Mouse (Mus musculus): ENCODE measurements around the gene Lrig2.

Gene Lrig2

DNA sequence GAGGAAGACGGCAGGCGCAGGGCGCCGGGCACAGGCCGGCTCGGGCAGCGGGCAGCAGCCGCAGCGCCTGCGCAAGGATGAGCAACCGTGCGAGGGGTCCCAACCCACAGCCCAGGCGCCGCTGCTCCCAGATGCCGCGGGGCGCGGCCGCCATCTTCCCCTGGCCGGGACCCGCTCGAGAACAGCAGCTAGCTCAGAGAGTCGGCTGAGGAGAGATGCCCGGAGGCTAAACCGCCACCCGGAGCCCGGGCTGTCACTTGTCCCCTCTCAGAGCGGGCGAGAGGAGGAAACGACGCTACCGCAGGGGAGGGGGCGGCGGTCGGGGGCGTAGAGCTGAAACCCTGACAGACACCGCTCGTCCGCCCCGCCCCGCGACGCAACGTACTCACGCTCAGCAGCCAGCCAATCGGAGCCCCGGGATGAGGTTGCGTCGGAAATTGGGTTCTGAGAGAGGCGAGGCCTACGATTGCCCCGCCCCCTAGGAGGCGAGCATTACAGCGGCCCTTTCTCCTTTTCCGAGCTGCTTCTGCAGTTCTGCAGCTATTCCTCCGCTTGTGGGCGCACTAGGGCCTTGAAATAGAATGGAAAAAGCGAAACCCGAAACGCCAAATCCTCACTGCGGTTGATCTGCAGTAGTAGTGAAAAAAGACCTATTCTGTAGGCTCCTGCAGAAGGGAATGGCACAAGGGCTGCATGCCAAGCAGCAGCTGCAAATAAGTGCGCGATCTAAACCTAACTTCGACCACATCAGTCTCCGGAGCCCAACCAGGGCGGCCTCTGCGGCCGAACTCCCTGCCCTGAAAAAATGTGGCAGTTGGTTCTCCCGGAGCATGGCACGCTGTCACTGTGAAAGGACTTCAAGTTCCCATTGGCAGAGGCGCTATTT lies at the start of gene Lrig2:
Gene Lrig2 (minus strand): TSS at position 381 of the 886 bp plus-strand sequence.
- peak; percentile 99 for DNase-seq

DNA sequence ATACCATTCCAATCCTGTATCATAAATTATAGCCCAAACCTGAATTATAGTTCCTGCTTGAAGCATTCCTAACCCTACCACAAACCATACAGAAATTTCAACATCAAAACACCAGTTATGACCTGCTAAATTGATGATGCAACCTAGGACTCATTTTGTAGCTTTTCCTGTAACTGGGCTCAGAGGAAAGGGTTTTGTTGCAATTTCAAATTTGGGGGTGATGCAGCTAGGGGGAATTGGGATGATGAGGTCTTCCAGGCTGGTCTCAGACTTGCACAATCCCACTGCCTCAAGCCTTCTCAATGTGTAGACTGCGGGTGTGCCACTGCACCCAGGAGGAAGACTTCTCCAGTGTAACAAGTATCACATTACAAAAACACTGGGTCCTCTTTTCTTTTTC lies 44.9 kb upstream of the Lrig2 start:
- DNase-seq = no peak

DNA sequence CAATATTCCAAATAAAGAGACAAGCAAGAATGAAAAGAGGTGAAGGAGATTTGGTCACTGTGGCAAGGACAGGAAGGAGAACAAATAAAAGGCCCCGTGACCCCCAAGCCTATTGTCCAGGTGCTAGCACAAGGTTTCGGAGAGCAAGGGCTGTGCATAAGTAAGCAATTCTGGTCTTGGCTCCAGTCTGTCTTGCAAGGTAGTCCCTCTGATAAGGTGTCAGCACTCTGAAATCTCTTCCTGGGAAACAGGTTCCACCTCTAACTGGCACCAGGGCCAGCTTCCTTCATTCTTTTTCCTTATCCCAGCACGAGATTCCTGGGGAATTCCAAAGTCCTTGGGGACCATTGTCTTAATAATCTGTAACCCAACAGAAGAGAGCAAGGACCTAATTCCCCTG lies 38.9 kb upstream of the Lrig2 start:
- DNase-seq = no peak

DNA sequence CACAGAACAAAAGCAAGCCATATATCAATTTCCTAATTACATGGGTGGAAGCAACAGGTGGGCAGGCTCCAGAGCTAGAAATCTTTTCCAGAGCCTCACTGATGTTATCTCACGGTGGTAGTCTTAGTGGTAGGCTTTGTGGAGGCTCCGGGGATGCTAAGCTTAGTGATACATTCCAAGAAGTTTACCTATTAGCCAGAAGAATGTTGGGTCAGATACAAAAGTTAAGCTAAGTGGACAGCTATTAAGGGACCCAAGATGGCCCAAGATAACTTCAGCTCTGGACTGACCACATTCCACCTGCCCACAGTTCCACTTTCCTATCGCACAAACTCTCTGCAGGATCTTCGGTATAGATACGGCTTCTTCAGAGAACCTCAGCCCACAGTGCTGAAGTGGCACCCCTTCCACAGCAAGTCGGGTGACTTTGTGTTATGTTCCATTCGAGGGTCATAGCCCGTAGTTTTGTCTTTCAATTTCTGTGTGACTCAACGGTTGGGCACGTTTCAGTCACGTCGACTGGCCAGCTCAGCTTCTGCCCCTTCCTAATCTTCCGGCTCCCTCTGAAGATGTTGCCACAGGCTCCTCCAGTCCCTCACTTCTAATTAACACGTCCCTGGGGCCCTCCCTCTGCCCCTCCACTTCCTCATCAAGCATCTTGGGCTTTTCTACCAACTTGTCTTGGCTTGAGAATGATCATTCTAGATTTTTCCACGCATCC lies 36.8 kb upstream of the Lrig2 start:
- DNase-seq = no peak

DNA sequence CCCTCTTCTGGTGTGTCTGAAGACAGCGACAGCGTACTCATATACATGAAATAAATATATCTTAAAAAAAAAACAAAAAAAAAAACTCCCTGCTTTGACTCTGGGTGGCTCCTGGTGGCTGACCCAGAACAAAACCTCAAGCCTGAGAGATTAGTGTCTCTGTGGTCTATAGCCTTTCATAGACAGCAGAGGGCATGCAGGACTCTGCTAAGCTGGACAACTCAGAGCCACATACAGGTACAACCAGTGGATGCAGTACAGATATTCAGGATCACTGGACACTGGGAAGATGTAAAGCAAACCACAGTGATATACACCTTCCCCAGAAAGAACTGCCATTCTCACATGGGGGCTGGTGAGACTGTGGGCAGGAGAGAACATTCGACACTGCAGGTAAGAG lies 32.1 kb upstream of the Lrig2 start:
- no peak for DNase-seq

DNA sequence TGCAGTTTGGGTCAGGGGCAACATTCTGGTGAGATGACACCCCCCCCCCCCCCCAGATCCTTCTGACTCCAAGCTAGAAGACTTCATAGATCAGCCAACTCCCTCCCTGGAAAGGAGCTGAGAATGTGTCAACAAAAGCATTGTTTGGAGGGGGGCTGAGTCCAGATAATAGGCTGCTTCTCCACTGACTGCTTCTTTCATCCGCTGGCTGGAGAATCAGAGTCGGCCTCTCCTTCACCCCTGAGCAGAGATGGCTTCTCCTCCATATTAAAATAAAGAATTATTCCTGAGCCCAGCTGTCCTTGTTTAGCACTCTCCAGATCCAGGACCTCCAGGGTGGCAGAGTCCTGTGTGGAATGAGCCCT lies 30.3 kb upstream of the Lrig2 start:
- DNase-seq = no peak

DNA sequence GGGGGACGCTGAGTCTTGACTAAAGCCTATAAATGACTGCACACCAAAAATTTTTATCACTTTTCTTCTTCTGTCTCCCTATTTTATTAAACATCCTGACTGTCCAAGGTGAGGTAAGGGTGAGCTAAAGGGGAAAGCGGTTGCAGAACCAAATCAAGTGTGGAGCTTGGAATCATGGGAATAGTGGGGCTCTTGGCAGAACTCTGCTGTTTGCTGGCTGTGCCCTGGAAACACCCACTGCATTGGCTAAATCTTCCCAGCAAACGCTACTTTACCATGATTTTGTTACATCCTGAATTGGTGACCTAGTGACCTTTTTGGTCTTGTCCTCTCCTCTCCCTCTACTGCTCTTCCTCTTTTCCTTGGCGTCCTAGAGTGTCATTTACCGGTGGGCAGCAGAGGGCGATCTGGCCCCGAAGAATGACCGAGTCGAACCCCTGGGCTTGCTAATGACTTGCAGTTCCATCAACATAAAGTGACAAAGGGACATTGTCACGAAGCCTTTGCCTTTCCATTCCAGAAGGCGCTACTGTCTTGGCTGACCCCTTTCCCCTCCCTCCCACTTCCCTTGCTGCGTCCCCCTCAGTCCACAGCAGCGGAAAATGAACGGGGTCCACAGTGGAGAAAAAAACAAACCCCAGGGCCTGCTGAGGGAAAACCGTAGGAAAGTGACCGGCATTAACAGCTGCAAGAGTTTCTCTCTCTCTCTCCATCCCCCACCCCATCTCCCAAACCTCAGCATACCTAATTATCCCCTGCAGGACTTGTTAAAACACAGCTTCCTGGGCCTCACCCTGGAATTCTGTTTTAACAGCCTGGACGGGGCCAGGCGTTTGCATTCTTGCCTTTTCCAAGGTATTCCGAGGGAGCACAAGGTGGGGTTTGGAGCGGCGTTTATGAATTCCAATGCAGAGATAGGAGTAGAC lies 29.7 kb upstream of the Lrig2 start:
- DNase-seq = peak; percentile 69

DNA sequence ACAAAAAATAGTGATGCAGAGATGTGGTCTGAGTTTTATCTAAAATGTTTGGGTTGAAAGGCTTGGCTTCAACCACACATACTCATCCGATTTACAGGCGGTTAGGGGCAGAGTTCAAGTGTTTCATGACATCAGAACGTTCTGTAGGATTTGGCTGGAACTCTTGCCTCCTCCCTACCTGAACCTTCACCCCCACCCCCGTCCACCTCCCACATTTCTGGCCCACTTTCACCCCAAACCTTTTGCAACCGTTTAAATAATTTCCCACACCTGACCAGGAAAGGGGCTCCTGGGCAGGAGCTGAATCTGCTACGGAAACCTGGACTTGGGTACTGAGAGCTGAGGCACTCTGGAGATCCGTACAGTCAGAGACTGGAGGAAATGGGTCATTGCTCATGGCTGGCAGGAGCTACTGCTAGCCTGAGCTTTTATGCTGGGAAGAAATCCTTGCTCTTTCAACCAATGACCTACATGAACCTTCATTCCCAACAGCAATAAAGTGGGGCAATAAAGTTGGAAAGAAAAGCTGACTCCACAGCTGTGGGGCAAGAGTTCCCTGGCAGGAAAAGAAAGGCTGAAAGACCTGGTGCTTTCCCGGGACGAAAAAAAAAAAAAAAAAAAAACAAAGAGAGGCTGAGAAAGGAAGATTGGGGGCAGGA lies 28.9 kb upstream of the Lrig2 start:
- peak; percentile 42 for DNase-seq

DNA sequence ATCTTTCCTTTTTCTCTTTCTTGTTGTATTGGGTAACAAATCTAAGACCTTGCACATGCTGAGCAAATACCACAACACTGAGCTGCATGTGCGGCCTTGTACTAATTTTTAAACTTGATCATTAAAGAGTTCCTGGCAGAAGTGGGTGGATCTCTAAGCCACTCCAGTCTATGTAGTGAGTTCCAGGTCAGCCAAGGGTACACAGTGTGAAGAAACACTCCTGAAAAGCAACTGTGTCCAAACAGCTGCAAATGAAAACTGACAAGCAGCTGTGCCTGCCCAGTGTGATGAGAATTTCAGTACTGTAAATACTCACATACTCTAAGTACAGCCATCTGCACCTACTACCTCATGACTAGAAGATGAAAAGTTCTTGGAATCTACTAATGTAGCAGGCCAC lies 21.5 kb upstream of the Lrig2 start:
- DNase-seq = no peak

DNA sequence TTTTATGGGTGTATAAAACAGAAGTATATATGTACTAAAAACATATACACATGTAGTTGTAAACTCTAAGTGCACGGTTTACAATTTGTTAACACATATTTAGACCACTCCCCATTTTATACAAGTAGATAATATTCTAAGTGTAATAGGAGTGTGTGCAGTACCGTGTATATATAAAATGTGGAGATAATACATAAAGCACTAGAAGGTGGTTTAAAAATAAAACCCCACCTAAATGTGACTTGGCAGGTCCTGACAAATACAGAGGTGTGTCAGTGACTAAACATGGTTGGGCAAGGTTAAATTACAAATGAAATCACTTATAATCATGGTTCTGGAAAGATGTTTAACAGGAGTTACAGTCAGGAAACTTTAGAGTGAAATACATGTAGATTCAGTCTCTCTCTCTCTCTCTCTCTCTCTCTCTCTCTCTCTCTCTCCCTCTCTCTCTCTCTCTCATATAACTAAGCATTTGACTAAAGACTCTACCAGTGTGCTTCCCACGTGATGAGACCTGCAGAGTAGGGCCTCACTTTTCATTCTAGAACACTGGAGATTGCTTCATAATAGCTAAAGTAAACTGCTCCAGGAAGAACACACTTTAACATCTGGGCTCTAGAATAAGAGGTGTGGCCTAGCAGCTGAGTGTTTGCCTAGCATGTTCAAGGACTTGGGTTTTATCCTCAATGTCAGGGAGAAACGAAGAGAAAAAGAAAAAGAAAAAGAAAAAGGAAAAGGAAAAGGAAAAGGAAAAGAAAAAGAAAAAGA lies 14.6 kb upstream of the Lrig2 start:
- DNase-seq = no peak

DNA sequence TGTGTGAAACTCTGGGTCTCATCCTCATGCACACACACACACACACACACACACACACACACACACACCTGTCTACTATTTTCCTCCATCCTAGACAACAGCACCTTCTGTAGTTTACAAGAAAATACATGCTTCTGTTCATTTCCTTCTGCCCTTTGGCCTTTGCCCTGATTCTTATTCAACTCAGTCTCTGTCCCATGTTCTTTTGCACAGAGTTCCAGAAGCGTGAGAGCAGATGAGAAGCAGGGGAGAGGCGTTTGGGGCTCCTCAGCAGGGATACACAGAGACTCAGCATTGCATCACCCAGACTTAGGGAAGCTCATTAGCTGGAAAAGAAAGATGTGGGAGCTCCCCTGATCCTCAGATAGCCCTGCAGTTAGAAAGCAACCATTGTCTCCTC lies 13.8 kb upstream of the Lrig2 start:
- DNase-seq = peak; percentile 20

DNA sequence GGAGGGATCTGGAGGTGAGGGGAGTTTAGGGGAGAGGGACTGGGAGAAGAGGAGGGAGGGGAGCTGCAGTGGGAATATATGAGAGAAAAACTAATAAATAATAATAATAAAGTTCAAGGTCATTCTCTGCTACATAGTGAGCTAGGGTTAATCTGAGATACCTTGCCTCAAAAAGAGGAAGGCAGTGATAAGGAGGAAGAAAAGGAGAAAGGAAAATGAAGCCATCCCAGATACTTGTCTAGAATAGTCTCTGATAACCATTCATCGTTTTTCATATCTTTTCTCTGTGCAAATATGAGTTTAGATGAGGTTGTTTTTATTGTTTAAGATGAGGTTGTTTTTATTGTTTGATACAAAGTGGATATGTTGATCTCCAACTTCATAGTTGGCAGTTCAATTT lies 13.3 kb upstream of the Lrig2 start:
- DNase-seq = no peak

DNA sequence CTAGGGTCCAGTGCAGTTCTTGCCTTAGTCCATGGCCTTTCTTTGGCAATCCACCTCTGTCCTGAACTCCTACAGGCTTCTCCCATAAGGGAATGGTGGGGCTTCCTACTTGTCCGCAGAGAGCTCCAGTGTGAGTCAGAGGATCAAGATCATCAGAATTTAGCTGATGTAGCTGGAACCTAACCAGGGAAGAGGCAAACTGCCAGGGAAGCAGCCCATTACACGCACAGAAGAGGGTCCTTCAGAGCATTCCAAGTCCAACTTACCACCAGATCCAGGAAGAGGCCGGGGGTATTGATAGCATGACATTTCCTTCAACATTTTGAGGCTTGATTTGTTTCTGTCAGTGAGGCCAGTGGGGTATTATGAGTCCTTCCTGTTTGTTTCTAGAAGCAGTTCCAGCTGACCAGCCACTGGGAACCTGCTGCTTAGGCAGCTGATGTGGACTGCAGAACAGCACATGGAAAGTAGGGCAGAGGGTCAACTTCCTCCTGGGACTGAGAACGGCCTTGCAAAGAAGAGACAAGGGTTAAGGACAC lies 11.7 kb upstream of the Lrig2 start:
- peak; percentile 73 for DNase-seq

DNA sequence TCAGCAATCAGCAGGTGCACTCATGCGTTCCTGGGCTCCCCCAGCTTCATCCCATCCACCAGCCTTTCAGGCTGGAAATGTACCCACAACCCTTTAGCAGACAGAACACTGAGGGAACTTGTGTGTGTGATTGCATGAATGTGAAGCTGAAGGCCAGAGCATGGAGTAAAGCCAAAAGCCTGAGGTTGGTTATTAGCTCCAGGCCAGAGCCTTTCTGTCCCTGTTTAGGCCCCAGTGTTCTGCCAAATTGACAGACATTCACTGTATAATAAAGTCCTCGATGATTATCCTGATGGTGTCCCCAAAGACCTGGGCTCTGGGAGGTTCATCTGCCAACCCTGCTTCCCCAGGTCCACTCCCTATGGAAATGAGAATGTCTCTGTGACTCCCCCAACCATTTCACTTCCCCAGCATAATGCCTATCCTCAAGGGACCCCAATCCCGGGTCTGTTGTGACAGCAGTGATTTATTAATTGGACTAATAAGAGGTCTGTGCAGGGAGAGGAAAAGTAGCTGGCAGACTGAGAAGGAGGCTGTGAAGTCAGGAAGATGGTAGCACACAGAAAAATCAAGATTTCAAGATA lies 9.7 kb upstream of the Lrig2 start:
- DNase-seq = no peak

DNA sequence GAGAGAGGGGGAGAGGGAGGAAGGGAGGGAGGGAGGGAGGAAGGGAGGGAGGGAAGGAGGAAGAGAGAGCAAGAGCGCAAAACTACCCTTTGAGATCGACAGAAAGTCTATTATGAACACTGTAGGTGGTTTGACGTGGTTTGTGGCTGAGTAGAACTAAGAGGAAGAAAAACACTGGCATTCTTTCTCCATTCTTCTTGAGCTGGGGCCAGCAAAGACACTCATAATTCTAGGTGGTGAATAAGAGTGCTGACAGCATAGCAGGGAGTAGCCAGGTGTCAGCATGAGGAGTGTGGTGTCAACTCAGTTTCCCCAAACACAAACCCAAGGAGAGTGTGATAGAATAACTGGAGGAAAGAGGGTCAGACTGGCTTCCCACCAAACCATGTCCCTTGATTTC lies 8.8 kb upstream of the Lrig2 start:
- DNase-seq = no peak

DNA sequence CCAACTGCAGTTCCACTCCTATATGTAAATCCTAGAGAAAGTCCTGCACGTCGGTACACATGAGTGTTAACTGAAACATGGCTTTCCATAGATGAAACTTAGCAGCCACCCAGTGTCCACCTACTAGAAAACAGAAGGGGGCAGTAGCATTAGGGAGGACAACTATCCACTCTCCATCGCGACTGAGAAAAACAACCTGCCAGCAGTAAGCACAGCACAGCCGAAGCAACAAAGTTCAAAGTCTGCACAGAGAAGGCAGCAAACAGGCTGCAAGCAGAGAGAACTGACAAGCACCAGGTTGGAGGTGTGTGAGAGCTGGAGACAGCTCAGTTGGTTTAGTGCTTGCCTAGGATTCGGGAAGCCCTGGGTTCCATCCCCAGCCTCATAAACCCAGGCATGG lies 7.2 kb upstream of the Lrig2 start:
- DNase-seq = peak; percentile 40

DNA sequence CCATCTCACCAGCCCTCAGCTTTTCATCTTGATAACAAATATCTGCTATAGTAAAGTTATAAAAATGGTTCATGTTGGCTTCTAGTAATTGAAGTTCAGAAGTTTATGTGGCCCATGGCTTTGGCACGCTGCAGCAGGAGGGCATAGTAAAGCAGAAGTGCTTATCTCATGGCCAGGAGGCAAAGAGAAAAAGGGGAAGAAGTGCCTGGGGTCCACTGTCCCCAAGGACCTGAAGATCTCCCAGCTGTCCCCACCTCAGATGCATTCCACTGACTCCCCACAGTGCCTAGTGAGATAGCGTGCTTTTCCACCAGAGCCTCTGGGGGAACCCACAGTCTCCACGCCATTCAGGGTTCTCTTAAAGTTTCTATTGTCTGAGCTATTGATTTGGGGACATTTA lies 6.7 kb upstream of the Lrig2 start:
- no peak for DNase-seq

DNA sequence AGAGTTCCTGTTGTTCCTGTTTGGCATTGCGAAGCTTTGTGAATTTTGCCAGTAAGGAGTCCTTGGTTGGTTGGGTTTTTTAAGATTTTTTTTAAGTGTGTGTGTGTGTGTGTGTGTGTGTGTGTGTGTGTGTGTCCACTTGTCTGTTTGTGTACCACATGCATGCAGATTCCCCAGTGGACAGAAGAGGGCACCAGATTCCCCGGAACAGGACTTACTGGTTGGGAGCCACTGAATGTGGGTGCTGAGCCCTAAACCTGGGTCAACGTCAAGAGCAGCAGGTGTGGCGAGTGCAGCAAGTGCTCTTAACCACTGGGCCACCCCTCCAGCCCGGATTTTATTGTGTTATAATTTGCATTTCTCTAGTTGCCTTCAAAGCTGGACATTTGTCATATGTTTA lies 5.4 kb upstream of the Lrig2 start:
- DNase-seq = no peak

DNA sequence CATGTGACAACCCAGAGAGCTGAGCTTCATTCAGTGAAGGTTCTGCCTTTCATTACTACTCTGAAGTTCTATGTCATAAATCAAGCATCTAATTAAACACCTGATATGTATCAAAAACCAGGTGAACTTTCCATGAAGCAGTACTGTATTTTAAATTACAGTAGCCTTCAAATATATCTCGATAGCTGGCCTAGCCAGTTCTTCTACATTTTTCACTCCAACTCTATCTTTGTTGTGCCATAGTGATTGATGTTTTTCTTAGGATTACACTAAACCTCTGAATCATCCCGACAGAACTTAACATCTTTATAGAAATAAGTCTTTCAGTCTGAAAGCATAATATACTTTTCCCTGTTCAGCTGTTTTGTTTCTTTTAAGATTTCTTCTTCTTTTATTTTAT lies 2.8 kb upstream of the Lrig2 start:
- no peak for DNase-seq

DNA sequence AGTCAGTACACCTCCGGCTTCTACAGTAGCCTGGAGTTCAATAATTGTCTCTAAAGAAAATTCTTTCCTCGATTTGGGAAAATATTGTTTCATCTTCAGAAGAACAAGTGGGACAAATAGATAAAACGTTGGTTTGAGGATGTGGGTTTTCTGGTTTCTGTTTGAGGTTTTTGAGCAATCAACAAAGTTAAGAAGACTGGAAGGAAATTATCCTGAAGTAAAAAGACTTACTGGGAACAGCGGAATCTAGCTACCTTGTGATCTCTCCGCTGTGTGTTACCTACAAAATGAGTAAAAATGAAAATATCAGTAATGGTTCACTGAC lies 668 bp upstream of the Lrig2 start:
- no peak for DNase-seq

DNA sequence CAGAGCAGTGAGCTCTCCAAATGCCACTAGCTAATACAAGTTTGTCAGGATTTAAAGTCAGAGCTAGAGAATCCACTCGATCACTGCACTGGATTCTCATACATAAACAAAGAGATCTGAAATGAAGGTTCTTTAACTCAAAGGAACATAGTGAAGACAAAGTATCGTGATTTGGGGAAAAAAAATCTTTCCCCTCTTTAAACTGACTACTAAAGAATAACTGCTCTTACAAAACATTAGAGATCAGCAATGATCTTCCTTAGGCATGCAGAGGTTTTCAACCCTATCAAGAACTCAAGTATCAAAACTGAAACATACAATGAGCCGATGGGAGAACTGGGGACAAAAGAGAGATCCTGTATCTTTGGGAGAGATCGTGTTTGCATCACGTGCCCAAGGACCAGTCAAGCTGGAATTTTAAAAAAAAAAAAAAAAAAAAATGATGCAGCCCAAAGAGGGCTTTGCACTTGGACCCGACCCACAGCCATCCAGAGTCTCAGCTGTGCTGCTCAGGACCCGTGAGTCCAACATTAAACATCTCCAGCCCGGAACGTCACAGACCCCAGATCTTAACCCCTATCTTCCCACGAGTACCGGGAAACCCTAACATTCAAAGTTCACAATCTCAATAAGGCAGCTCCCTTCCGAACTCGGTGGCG lies 818 bp downstream of the Lrig2 start:
- no peak for DNase-seq

All from kidney, adult 18-20 months (tissue).